Mouse (Mus musculus) spleen, adult 2 months (tissue): ENCODE data around the gene Sfmbt1. TPM values are rescaled to one million over a fixed set of nuclear protein-coding genes. Genes with fewer than 3 reads are reported as not detected.

Experiments
- DNase-seq, 2 experiments: peaks; one replicate each; pipeline versions ENCODE4 v3.0.0 to v3.0.0-alpha.2; 2012 to 2021; ENCODE audit warnings: low spot score in 2 of 2, low read depth in 1 of 2
- H3K27ac ChIP-seq: fragments of 200-500 bp; 2 replicates; pipeline ENCODE4 v1.5.1; 2012; ENCODE audit warnings: low read length, inconsistent platforms; ENCODE audit not compliant: insufficient read depth
- H3K27me3 ChIP-seq: fragments of 200-500 bp; 2 replicates; pipeline ENCODE4 v1.6.1; 2012; ENCODE audit warnings: mild to moderate bottlenecking, moderate library complexity, low read length, inconsistent platforms; ENCODE audit not compliant: control insufficient read depth, insufficient read depth
- H3K36me3 ChIP-seq: fragments of 200-500 bp; 2 replicates; pipeline ENCODE4 v1.6.1; 2012; ENCODE audit warnings: mild to moderate bottlenecking, low read length, inconsistent platforms; ENCODE audit not compliant: control insufficient read depth, insufficient read depth
- H3K4me1 ChIP-seq: fragments of 200-500 bp; 2 replicates; pipeline ENCODE4 v1.6.1; 2011; ENCODE audit warnings: inconsistent platforms; ENCODE audit not compliant: control insufficient read depth, insufficient read depth, insufficient read length
- H3K4me3 ChIP-seq: fragments of 200-500 bp; 2 replicates; pipeline ENCODE4 v1.5.1; 2011; ENCODE audit warnings: mild to moderate bottlenecking, inconsistent platforms; ENCODE audit not compliant: insufficient read depth, insufficient read length; ENCODE audit errors: extremely low read depth
- CTCF ChIP-seq: fragments of 200-500 bp; IDR thresholded peaks from 2 replicates; pipeline ENCODE4 v1.5.1; 2011; ENCODE audit warnings: mild to moderate bottlenecking, inconsistent platforms; ENCODE audit not compliant: insufficient read depth, insufficient read length, insufficient replicate concordance; ENCODE audit errors: extremely low read depth
- POLR2A ChIP-seq: fragments of 200-500 bp; IDR thresholded peaks from 2 replicates; pipeline ENCODE4 v1.6.1; 2011; ENCODE audit warnings: low read depth, low read length, inconsistent platforms
- WGBS: fragments of 180-500 bp; shearing (Covaris S2); methylation state at CpG from one replicate; pipeline ENCODE4 v1.1.7; 2018; 5-methylcytosine and 5-hydroxymethylcytosine counted together
- polyA plus RNA-seq: library from polyadenylated mRNA; depleted of rRNA; stranded (reverse); fragments of >200 nt; gene quantifications from 2 replicates; pipeline ENCODE4 v1.2.3, GENCODE M21; 2012; rRNA removed

Sfmbt1 gene
- polyA plus RNA-seq = 1.2 and 1.3 TPM in 2 replicates

DNA sequence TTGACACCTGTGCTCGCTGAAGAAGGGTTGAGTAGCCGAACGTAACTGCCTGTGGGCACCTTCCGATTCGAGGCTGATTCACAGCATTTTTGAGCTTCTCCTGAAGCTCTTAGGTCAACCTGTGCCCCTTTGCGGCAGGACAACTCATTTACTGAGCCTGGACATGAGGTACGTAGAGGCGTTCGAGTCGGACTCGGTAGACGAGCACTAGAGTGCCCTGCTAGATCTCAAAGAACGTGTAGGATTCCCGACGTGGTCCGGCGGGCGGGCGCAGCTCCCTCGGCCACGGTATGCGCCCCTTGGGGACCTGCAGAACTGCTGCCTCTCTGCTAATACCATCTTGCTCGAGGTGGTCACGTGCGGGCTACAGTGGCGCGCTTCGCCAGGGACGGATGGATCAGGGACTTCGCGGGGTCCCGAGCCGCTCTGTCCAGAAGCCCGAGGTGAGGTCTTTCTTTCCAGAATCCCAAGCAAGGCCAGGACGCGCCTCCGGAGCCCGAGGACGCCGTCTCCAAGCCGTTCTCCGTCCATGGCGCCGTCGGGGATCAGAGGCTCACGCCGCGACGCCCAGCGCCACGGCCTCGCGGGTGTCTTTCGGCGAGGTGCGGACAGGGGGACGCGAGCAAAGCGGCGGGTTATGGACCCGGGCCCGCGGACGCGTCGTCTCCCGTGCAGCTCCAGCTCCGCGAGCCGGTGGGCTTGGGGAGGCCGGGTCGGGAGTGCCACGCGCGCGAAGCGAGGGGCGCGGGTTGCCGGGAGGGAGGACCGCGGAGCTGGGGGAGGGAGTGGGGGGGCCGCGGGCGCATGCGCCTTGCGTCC, at the start of gene Sfmbt1:
Gene Sfmbt1 (plus strand): TSS at position 51 of the 819 bp plus-strand sequence.
- DNase-seq = peak in 1 of 2 experiments; percentile 69

DNA sequence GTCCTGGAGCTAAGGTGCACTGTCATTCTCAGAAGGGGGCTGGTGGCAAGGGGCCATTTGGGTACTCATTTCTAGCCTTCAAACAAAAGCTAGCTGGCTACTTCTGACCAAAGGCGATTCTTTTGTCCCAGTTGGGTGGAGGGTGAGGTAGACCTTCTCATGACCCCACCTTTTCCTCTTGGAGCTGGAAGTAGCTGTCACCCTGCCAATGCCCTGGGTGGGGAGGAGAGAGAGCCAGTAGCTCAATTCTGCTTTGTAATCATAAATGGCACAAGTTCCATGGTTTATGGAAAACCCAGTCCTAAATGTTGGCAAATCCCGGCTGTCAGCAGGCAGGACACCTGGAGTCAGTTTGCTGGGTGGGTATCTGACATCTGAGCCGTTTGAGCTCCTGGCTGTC, 48.6 kb upstream of the Sfmbt1 start:
- DNase-seq = no peak
- TF ChIP-seq POLR2A = no peak
- TF ChIP-seq CTCF = no peak
- Histone ChIP-seq H3K27me3 (no peaks in the 10 kb centered on the region), H3K27ac (no peak overlapping the region), H3K4me3 (no peak overlapping the region), H3K36me3 (peaks cover 24% of the 10 kb centered on the region), H3K4me1 (peaks cover 2% of the 10 kb centered on the region; the same call in 1 of the 2 replicates)
- 88% methylated on average over 3 of the region's 3 CpGs for WGBS

More for the DNA sequence above, at the start of gene Sfmbt1:
- WGBS = 5% methylated on average over 87 of the region's 87 CpGs
- Histone ChIP-seq H3K4me1 (peaks cover 8% of the 10 kb centered on the region), H3K27me3 (peaks cover 6% of the 10 kb centered on the region), H3K4me3 (peak within 1 kb of the TSS; percentile 96), H3K36me3 (no peaks in the 10 kb centered on the region), H3K27ac (peak within 1 kb of the TSS; percentile 70)
- TF ChIP-seq POLR2A (no peak), CTCF (no peak)

DNA sequence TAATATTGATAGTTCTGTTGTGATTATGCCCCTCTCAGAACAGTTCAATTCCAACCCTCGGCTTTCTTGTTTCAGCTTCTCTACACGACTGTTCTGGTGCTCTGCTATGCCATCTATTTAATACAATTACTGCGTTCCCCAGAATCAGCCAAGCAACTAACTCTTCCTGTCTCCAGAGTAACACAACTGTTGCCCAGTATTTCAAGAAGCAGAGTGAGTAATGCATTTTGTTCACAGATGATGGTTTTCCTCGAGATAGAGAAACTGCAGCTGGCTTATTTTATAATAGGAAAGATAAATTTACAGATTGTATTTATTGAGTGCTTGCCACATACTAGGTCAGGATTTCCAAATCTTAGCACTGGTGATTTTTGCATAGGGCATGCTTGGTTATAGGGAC, 48.0 kb upstream of the Sfmbt1 start:
- Histone ChIP-seq H3K27me3 (no peaks in the 10 kb centered on the region), H3K36me3 (peaks cover 23% of the 10 kb centered on the region), H3K4me3 (no peak overlapping the region), H3K4me1 (peaks cover 7% of the 10 kb centered on the region; the same call in 1 of the 2 replicates), H3K27ac (no peak overlapping the region)
- no peak for DNase-seq
- 87% methylated on average over 4 of the region's 4 CpGs for WGBS
- TF ChIP-seq CTCF = no peak
- no peak for TF ChIP-seq POLR2A

DNA sequence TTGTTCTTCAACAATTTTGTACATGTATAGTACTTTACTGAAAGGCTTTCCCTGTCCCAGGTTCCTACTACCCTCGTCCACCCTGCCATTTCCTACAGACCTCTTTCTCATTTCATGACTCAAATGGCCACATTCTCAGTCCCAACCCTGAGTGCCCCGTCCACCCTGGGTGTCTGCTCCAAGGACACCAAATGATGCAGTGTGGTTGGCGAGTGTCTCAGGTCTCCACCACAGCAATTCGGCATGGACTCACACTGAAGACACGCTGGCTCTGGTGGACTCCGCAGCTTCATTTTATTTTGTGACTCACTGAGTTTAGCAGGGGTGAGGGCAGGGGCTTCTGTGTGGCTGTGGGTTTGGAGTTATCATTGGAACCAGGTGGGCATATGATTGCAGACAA, 44.5 kb upstream of the Sfmbt1 start:
- TF ChIP-seq POLR2A = no peak
- no peak for TF ChIP-seq CTCF
- H3K4me3 ChIP-seq = no peak overlapping the region
- H3K27ac ChIP-seq = no peak overlapping the region
- no peak for DNase-seq
- H3K36me3 ChIP-seq = peaks cover 15% of the 10 kb centered on the region
- H3K27me3 ChIP-seq = no peaks in the 10 kb centered on the region
- peaks cover 8% of the 10 kb centered on the region; the same call in 1 of the 2 replicates for H3K4me1 ChIP-seq
- WGBS = 98% methylated on average over 6 of the region's 6 CpGs

DNA sequence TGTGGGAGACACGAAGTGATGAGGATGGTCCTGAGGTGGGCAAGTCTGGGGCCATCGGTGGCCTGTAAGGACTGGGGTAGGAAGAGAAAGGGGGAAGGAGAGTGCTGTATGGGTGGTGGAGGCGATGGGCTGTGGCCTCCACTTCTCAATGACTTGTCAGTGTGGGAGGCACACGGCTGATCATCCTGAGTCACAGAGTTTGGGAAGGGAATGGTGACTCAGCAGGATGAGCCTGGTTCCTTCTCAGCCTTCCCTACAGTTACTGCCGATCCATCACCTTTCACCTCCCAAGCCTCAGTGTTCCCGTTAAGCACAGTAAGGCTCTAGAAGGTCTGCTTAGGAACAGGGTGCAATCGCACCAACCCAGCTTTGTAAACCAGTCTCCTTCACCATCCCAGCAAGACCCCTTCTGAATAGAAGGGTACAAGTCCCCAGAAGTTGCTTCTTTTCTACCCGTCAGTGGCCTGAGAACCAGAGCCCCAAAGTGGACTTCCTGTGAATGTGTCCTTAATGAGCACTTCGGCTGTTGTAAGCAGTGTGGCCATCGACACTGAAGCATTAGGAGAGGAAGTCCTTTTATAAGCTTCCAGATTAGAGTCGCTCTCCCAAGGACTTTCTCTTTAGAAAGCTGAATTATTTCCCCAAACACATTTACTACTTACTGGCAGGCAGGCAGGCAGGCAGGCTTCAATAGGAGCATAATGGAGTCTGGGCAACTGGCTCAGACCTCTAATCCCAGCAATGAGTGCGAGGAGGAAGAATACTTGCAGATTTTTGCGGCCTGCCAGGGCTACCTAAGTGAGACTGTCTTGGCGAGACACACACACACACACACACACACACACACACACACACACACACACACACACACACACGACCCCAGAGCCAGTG, 43.3 kb upstream of the Sfmbt1 start:
- peak overlapping the region; percentile 50 for H3K27ac ChIP-seq
- no peak for DNase-seq
- WGBS = 56% methylated on average over 15 of the region's 15 CpGs
- H3K36me3 ChIP-seq = peaks cover 13% of the 10 kb centered on the region
- H3K4me1 ChIP-seq = peaks cover 8% of the 10 kb centered on the region; the same call in 1 of the 2 replicates
- no peaks in the 10 kb centered on the region for H3K27me3 ChIP-seq
- H3K4me3 ChIP-seq = no peak overlapping the region
- TF ChIP-seq POLR2A (no peak), CTCF (no peak)

DNA sequence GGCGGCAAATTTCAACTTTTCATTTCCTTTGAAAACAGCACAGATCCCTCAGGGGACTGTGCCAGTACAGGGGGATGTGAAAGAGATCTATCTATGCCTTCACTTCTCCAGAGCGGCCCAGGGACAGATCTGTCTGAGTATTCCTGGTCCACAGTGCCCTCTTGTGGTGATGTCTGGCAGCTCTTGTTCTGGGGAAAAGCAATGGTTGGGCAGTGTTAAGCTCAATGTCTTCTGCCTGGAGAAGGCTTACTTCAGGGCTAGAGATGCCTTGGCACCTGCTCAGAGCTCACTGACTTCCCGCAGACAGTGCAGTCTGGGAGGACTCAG, 42.7 kb upstream of the Sfmbt1 start:
- no peak for TF ChIP-seq POLR2A
- peak; percentile 89; the same call in 1 of the 2 replicates for TF ChIP-seq CTCF
- Histone ChIP-seq H3K36me3 (peaks cover 15% of the 10 kb centered on the region), H3K4me1 (peaks cover 8% of the 10 kb centered on the region; the same call in 1 of the 2 replicates), H3K4me3 (no peak overlapping the region), H3K27ac (peak overlapping the region; percentile 50; the same call in 1 of the 2 replicates), H3K27me3 (no peaks in the 10 kb centered on the region)
- 1% methylated on average over 3 of the region's 3 CpGs for WGBS
- DNase-seq = peak; percentile 84 to 88
